Mouse (Mus musculus): ENCODE measurements around the gene Fto. TPM values are rescaled to one million over a fixed set of nuclear protein-coding genes. Genes with fewer than 3 reads are reported as not detected.

Fto gene
- polyA plus RNA-seq, 1 experiment from 2014 or later: 89.0 TPM

- ATAC-seq (ENCODE audit: low FRiP score, low TSS enrichment): peak; percentile 91
- no peaks in the 10 kb centered on the region for H3K36me3 ChIP-seq (ENCODE audit: insufficient read depth, low read length)
- no peak overlapping the region for H3K27ac ChIP-seq (ENCODE audit: low read length)
- no peak overlapping the region for H3K4me3 ChIP-seq (ENCODE audit: low read length)
- peaks cover 67% of the 10 kb centered on the region for H3K4me1 ChIP-seq (ENCODE audit: insufficient read depth, low read length)
- no peak overlapping the region for H3K4me2 ChIP-seq (replicated peaks; ENCODE audit: low read depth, low read length)
- H3K9ac ChIP-seq (replicated peaks; ENCODE audit: low read length): no peak overlapping the region
- H3K27me3 ChIP-seq (ENCODE audit: insufficient read depth, low read length): 0 out of 2 replicates have a peak, but pooled peaks cover 2% of the 10 kb centered on the region
- 30% methylated on average over 13 of the region's 13 CpGs for WGBS
- H3K9me3 ChIP-seq (ENCODE audit: low read length): no peaks in the 10 kb centered on the region
These were observed 65.6 kb downstream of the Fto start for GRCm38 (mm10) chr8:91378846-91379499.

GRCm38 (mm10) chr8:91380796-91381542, 67.6 kb downstream of the Fto start:
- Histone ChIP-seq H3K4me2 (replicated peaks; ENCODE audit: low read depth, low read length) (no peak overlapping the region), H3K4me3 (ENCODE audit: low read length) (no peak overlapping the region), H3K27me3 (ENCODE audit: insufficient read depth, low read length) (0 out of 2 replicates have a peak, but pooled peaks cover 2% of the 10 kb centered on the region), H3K9ac (replicated peaks; ENCODE audit: low read length) (no peak overlapping the region), H3K4me1 (ENCODE audit: insufficient read depth, low read length) (peaks cover 57% of the 10 kb centered on the region), H3K9me3 (ENCODE audit: low read length) (no peaks in the 10 kb centered on the region), H3K36me3 (ENCODE audit: insufficient read depth, low read length) (no peaks in the 10 kb centered on the region), H3K27ac (ENCODE audit: low read length) (no peak overlapping the region; the same call in 1 of the 2 replicates)
- no peak for ATAC-seq (ENCODE audit: low FRiP score, low TSS enrichment)
- WGBS: 34% methylated on average over 10 of the region's 10 CpGs

- no peak overlapping the region for H3K4me2 ChIP-seq (replicated peaks; ENCODE audit: low read depth, low read length)
- H3K4me1 ChIP-seq (ENCODE audit: insufficient read depth, low read length): peaks cover 50% of the 10 kb centered on the region
- no peak overlapping the region for H3K9ac ChIP-seq (replicated peaks; ENCODE audit: low read length)
- no peak overlapping the region for H3K27ac ChIP-seq (ENCODE audit: low read length)
- 0 out of 2 replicates have a peak, but pooled peaks cover 2% of the 10 kb centered on the region for H3K27me3 ChIP-seq (ENCODE audit: insufficient read depth, low read length)
- no peak for ATAC-seq (ENCODE audit: low FRiP score, low TSS enrichment)
- no peaks in the 10 kb centered on the region for H3K9me3 ChIP-seq (ENCODE audit: low read length)
- no peak overlapping the region for H3K4me3 ChIP-seq (ENCODE audit: low read length)
- 28% methylated on average over 7 of the region's 7 CpGs for WGBS
- H3K36me3 ChIP-seq (ENCODE audit: insufficient read depth, low read length): no peaks in the 10 kb centered on the region
These were observed 68.3 kb downstream of the Fto start for GRCm38 (mm10) chr8:91381543-91382106.

DNA sequence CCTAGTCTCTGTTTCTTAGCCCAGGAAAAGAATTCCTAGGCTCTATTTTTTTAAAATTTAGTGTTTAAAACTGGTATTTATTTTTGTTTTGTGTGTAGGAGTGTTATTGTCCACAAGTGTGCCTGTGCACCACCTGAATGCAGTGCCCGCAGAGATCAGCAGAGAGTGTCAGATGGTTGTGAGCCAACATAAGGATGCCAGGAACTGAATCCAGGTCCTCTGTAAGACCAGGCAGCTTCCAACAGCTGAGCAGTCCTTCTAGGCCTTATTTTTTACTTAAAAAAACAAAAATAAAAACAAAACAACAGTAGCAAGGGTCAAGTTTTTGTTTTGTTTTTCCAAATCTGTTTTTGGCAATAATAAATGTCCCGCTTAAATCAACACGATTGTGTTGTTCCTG, 69.9 kb downstream of the Fto start:
- Histone ChIP-seq H3K4me3 (ENCODE audit: low read length) (no peak overlapping the region), H3K36me3 (ENCODE audit: insufficient read depth, low read length) (no peaks in the 10 kb centered on the region), H3K27ac (ENCODE audit: low read length) (no peak overlapping the region), H3K9ac (replicated peaks; ENCODE audit: low read length) (no peak overlapping the region), H3K9me3 (ENCODE audit: low read length) (no peaks in the 10 kb centered on the region), H3K4me1 (ENCODE audit: insufficient read depth, low read length) (peaks cover 35% of the 10 kb centered on the region), H3K4me2 (replicated peaks; ENCODE audit: low read depth, low read length) (no peak overlapping the region), H3K27me3 (ENCODE audit: insufficient read depth, low read length) (no peaks in the 10 kb centered on the region)
- WGBS: 68% methylated on average over 3 of the region's 3 CpGs
- ATAC-seq (ENCODE audit: low FRiP score, low TSS enrichment): no peak

DNA sequence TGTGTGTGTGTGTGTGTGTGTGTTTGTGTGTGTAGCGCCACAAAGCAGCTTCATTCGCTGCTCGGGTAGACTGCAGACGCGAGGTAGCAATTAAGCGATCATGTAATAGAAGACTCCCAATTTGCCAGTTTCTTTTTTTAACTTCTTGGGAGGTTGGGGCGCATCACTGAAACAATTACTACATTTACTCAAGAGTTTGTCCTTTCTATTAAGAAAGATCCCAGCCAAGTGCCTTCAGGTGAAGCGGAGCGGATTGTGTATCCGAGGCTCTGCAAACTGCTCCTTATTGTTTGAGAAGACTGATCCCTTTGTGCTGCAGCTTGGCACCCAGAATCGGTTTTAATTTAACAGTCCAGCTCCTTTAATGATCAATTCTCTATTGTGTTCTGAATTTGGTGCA, 70.5 kb downstream of the Fto start:
- Histone ChIP-seq H3K4me1 (ENCODE audit: insufficient read depth, low read length) (peaks cover 32% of the 10 kb centered on the region), H3K9me3 (ENCODE audit: low read length) (no peaks in the 10 kb centered on the region), H3K27me3 (ENCODE audit: insufficient read depth, low read length) (no peaks in the 10 kb centered on the region), H3K27ac (ENCODE audit: low read length) (no peak overlapping the region), H3K4me2 (replicated peaks; ENCODE audit: low read depth, low read length) (no peak overlapping the region), H3K4me3 (ENCODE audit: low read length) (no peak overlapping the region), H3K36me3 (ENCODE audit: insufficient read depth, low read length) (no peaks in the 10 kb centered on the region), H3K9ac (replicated peaks; ENCODE audit: low read length) (no peak overlapping the region)
- ATAC-seq (ENCODE audit: low FRiP score, low TSS enrichment): no peak
- WGBS: 78% methylated on average over 11 of the region's 11 CpGs

GRCm38 (mm10) chr8:91384389-91384788, 71.1 kb downstream of the Fto start:
- H3K27ac ChIP-seq (ENCODE audit: low read length): no peak overlapping the region
- no peak overlapping the region for H3K4me3 ChIP-seq (ENCODE audit: low read length)
- no peak overlapping the region for H3K9ac ChIP-seq (replicated peaks; ENCODE audit: low read length)
- H3K36me3 ChIP-seq (ENCODE audit: insufficient read depth, low read length): no peaks in the 10 kb centered on the region
- ATAC-seq (ENCODE audit: low FRiP score, low TSS enrichment): no peak
- H3K27me3 ChIP-seq (ENCODE audit: insufficient read depth, low read length): no peaks in the 10 kb centered on the region
- peaks cover 31% of the 10 kb centered on the region for H3K4me1 ChIP-seq (ENCODE audit: insufficient read depth, low read length)
- WGBS: 88% methylated on average over 3 of the region's 3 CpGs
- no peaks in the 10 kb centered on the region for H3K9me3 ChIP-seq (ENCODE audit: low read length)
- no peak overlapping the region for H3K4me2 ChIP-seq (replicated peaks; ENCODE audit: low read depth, low read length)

GRCm38 (mm10) chr8:91385808-91386207, 72.5 kb downstream of the Fto start:
- Histone ChIP-seq H3K9ac (replicated peaks; ENCODE audit: low read length) (no peak overlapping the region), H3K36me3 (ENCODE audit: insufficient read depth, low read length) (no peaks in the 10 kb centered on the region), H3K4me2 (replicated peaks; ENCODE audit: low read depth, low read length) (no peak overlapping the region), H3K9me3 (ENCODE audit: low read length) (no peaks in the 10 kb centered on the region), H3K4me1 (ENCODE audit: insufficient read depth, low read length) (peaks cover 31% of the 10 kb centered on the region), H3K27ac (ENCODE audit: low read length) (no peak overlapping the region), H3K4me3 (ENCODE audit: low read length) (no peak overlapping the region), H3K27me3 (ENCODE audit: insufficient read depth, low read length) (no peaks in the 10 kb centered on the region)
- 93% methylated on average over 7 of the region's 7 CpGs for WGBS
- ATAC-seq (ENCODE audit: low FRiP score, low TSS enrichment): no peak

- H3K4me1 ChIP-seq (ENCODE audit: insufficient read depth, low read length): peaks cover 43% of the 10 kb centered on the region
- no peaks in the 10 kb centered on the region for H3K36me3 ChIP-seq (ENCODE audit: insufficient read depth, low read length)
- no peaks in the 10 kb centered on the region for H3K9me3 ChIP-seq (ENCODE audit: low read length)
- no peak overlapping the region for H3K4me3 ChIP-seq (ENCODE audit: low read length)
- no peak overlapping the region for H3K9ac ChIP-seq (replicated peaks; ENCODE audit: low read length)
- WGBS: 44% methylated on average over 9 of the region's 9 CpGs
- H3K27ac ChIP-seq (ENCODE audit: low read length): peak overlapping the region; percentile 11
- no peaks in the 10 kb centered on the region for H3K27me3 ChIP-seq (ENCODE audit: insufficient read depth, low read length)
- ATAC-seq (ENCODE audit: low FRiP score, low TSS enrichment): peak; percentile 80
- no peak overlapping the region for H3K4me2 ChIP-seq (replicated peaks; ENCODE audit: low read depth, low read length)
These were observed 77.2 kb downstream of the Fto start for GRCm38 (mm10) chr8:91390369-91391020.

GRCm38 (mm10) chr8:91392261-91392660, 78.9 kb downstream of the Fto start:
- H3K27ac ChIP-seq (ENCODE audit: low read length): no peak overlapping the region; the same call in 1 of the 2 replicates
- peaks cover 43% of the 10 kb centered on the region for H3K4me1 ChIP-seq (ENCODE audit: insufficient read depth, low read length)
- H3K36me3 ChIP-seq (ENCODE audit: insufficient read depth, low read length): no peaks in the 10 kb centered on the region
- H3K27me3 ChIP-seq (ENCODE audit: insufficient read depth, low read length): no peaks in the 10 kb centered on the region
- peak; percentile 36; the same call in 1 of the 2 replicates for ATAC-seq (ENCODE audit: low FRiP score, low TSS enrichment)
- WGBS: 38% methylated on average over 7 of the region's 7 CpGs
- H3K9ac ChIP-seq (replicated peaks; ENCODE audit: low read length): no peak overlapping the region
- H3K4me2 ChIP-seq (replicated peaks; ENCODE audit: low read depth, low read length): 0 out of 2 replicates have a peak overlapping the region, but pooled peaks have one; percentile 16
- H3K4me3 ChIP-seq (ENCODE audit: low read length): no peak overlapping the region
- H3K9me3 ChIP-seq (ENCODE audit: low read length): no peaks in the 10 kb centered on the region

All from kidney, embryonic 16.5 days (tissue).